Mouse (Mus musculus) right cerebral cortex, postnatal 14 days (tissue): Measurements from ENCODE around the gene Megf11.
A peak's percentile ranks its signal among the peaks of the same experiment; 100 is the strongest.
"Not testable (repeated sequence)": the region's sequence is repeated elsewhere in the genome, so short reads cannot be mapped to it uniquely, and the experiment has no call there.

Source experiments
- DNase-seq: peaks from one replicate; pipeline ENCODE4 v3.0.0; 2022

Gene Megf11

GRCm38 (mm10) chr9:64654723-64655122, 269.3 kb downstream of the Megf11 start:
- DNase-seq: no peak

GRCm38 (mm10) chr9:64656613-64657012, 271.2 kb downstream of the Megf11 start:
- DNase-seq: no peak

- DNase-seq: no peak
Observed at GRCm38 (mm10) chr9:64660222-64660621, 274.8 kb downstream of the Megf11 start.

GRCm38 (mm10) chr9:64664612-64665011, 279.2 kb downstream of the Megf11 start:
- DNase-seq: no peak

- no peak for DNase-seq
Observed at GRCm38 (mm10) chr9:64666549-64666948, 281.1 kb downstream of the Megf11 start.

- no peak for DNase-seq
Observed at GRCm38 (mm10) chr9:64667513-64667912, 282.1 kb downstream of the Megf11 start.

GRCm38 (mm10) chr9:64668001-64668400, 282.6 kb downstream of the Megf11 start:
- no peak for DNase-seq

- DNase-seq: not testable (repeated sequence)
Observed at GRCm38 (mm10) chr9:64671341-64672319, 286.2 kb downstream of the Megf11 start.

- DNase-seq: no peak
Observed at GRCm38 (mm10) chr9:64687122-64688014, 301.9 kb downstream of the Megf11 start.

- DNase-seq: no peak
Observed at GRCm38 (mm10) chr9:64688015-64688394, 302.6 kb downstream of the Megf11 start.

GRCm38 (mm10) chr9:64690771-64691170, 305.3 kb downstream of the Megf11 start:
- DNase-seq: no peak

GRCm38 (mm10) chr9:64691176-64691575, 305.8 kb downstream of the Megf11 start:
- peak; percentile 59 for DNase-seq

- DNase-seq: no peak
Observed at GRCm38 (mm10) chr9:64693094-64693493, 307.7 kb downstream of the Megf11 start.

- DNase-seq: no peak
Observed at GRCm38 (mm10) chr9:64695266-64695665, 309.8 kb downstream of the Megf11 start.

GRCm38 (mm10) chr9:64696404-64696803, 311.0 kb downstream of the Megf11 start:
- DNase-seq: no peak

- DNase-seq: no peak
Observed at GRCm38 (mm10) chr9:64697006-64697405, 311.6 kb downstream of the Megf11 start.

- DNase-seq: no peak
Observed at GRCm38 (mm10) chr9:64697677-64698076, 312.3 kb downstream of the Megf11 start.

GRCm38 (mm10) chr9:64698586-64698985, 313.2 kb downstream of the Megf11 start:
- DNase-seq: no peak

GRCm38 (mm10) chr9:64700451-64701311, 315.3 kb downstream of the Megf11 start:
- no peak for DNase-seq

GRCm38 (mm10) chr9:64701651-64702050, 316.2 kb downstream of the Megf11 start:
- no peak for DNase-seq

GRCm38 (mm10) chr9:64702391-64702790, 317.0 kb downstream of the Megf11 start:
- no peak for DNase-seq

GRCm38 (mm10) chr9:64702937-64703336, 317.5 kb downstream of the Megf11 start:
- DNase-seq: no peak
